Mouse (Mus musculus) kidney, embryonic 14.5 days (tissue): ENCODE data around the gene Lxn. TPM values are rescaled to one million over a fixed set of nuclear protein-coding genes. Genes with fewer than 3 reads are reported as not detected.

Source experiments
- ATAC-seq: fragments of 200-750 bp; cut with Nextera tagmentation; 2 replicates; pipeline ENCODE4 v1.8.0; 2017; ENCODE audit warnings: moderate number of reproducible peaks, mild to moderate bottlenecking, moderate TSS enrichment, moderate library complexity; ENCODE audit not compliant: low FRiP score, low TSS enrichment
- H3K27ac ChIP-seq: fragments of 300-500 bp; sonication (generic); 2 replicates; pipeline ENCODE4 v1.5.1; 2014; ENCODE audit warnings: low read depth, mild to moderate bottlenecking, low read length, moderate library complexity, mixed read lengths
- H3K27me3 ChIP-seq: fragments of 300-500 bp; sonication (generic); 2 replicates; pipeline ENCODE4 v1.6.1; 2014; ENCODE audit warnings: mild to moderate bottlenecking, low read length; ENCODE audit not compliant: control insufficient read depth, insufficient read depth
- H3K36me3 ChIP-seq: fragments of 300-500 bp; sonication (generic); 2 replicates; pipeline ENCODE4 v1.6.1; 2014; ENCODE audit warnings: low read length, mixed read lengths; ENCODE audit not compliant: control insufficient read depth, insufficient read depth
- H3K4me1 ChIP-seq: fragments of 300-500 bp; sonication (generic); 2 replicates; pipeline ENCODE4 v1.6.1; 2014; ENCODE audit warnings: low read length, mixed read lengths; ENCODE audit not compliant: control insufficient read depth, insufficient read depth
- H3K4me2 ChIP-seq: fragments of 300-500 bp; sonication (generic); replicated peaks from 2 replicates; pipeline ENCODE4 v1.6.1; 2014; ENCODE audit warnings: low read depth, mild to moderate bottlenecking, low read length
- H3K4me3 ChIP-seq: fragments of 300-500 bp; sonication (generic); 2 replicates; pipeline ENCODE4 v1.5.1; 2014; ENCODE audit warnings: mild to moderate bottlenecking, low read length
- H3K9ac ChIP-seq: fragments of 300-500 bp; sonication (generic); 2 replicates; pipeline ENCODE4 v1.6.1; 2014; ENCODE audit warnings: low read depth, mild to moderate bottlenecking, low read length, moderate library complexity
- H3K9me3 ChIP-seq: fragments of 300-500 bp; sonication (generic); 2 replicates; pipeline ENCODE4 v1.6.1; 2016; ENCODE audit warnings: low read length; ENCODE audit not compliant: control insufficient read depth
- WGBS: fragments of 180-500 bp; shearing (Covaris S2); extraction: QIAGEN DNeasy Blood & Tissue Kit; methylation state at CpG from one replicate; pipeline ENCODE4 v1.1.7; 2014; 5-methylcytosine and 5-hydroxymethylcytosine counted together
- polyA plus RNA-seq: library from polyadenylated mRNA; unstranded; fragments of >200 nt; fragmentation: Nextera tagmentation; extraction: Ambion mirVana; gene quantifications from 2 replicates; pipeline ENCODE4 v1.2.1, GENCODE M21; 2014

Lxn gene
- polyA plus RNA-seq, 1 experiment from 2014 or later = 68.8 TPM

DNA sequence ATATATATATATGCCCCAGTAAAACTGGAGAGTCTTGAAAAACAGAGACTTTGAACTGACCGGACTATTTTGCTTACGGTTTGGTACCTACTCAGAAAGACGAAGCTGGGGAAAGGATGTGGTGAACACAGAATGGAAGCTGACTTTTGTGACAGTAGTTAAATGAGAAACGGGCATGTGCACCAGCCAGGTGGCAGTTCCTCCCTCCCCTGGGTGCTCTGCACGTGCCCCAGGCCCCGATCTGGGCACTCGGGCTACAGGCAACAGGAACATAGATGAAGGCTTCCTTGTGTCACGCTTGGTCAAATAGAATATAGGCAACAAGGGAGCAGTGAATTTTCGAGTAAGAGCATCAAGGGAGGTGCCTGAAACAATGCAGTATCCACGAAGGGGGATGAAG, 32.6 kb upstream of the Lxn start:
- H3K4me2 ChIP-seq = no peak overlapping the region
- no peaks in the 10 kb centered on the region for H3K27me3 ChIP-seq
- H3K4me3 ChIP-seq = no peak overlapping the region
- no peak overlapping the region for H3K9ac ChIP-seq
- no peak for ATAC-seq
- H3K36me3 ChIP-seq = no peaks in the 10 kb centered on the region
- H3K4me1 ChIP-seq = no peaks in the 10 kb centered on the region
- 91% methylated on average over 10 of the region's 10 CpGs for WGBS
- no peak overlapping the region for H3K27ac ChIP-seq
- H3K9me3 ChIP-seq = no peaks in the 10 kb centered on the region

DNA sequence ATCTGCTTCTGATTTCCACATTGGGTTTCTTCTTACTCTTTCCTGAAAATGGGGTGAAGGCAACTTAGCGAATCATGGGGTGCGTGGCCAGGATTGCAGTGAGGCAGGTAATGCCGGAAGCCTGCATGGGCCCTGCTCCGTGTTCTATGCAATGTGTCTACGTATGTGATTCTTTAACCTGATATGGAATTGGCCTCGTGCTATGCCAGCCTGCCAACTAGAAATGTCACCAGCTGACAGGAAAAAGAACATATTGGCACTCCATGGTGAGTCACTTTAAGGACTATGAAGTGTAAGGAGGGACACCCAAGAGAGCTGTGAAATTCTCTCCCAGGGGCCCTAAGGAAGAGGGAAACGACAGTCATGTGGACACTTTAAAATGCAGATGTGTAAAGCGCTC, 29.4 kb upstream of the Lxn start:
- no peak overlapping the region for H3K4me2 ChIP-seq
- no peaks in the 10 kb centered on the region for H3K36me3 ChIP-seq
- 70% methylated on average over 8 of the region's 8 CpGs for WGBS
- H3K27me3 ChIP-seq = no peaks in the 10 kb centered on the region
- no peak overlapping the region for H3K9ac ChIP-seq
- H3K4me1 ChIP-seq = no peaks in the 10 kb centered on the region
- H3K4me3 ChIP-seq = no peak overlapping the region
- ATAC-seq = no peak
- H3K9me3 ChIP-seq = no peaks in the 10 kb centered on the region
- no peak overlapping the region for H3K27ac ChIP-seq

DNA sequence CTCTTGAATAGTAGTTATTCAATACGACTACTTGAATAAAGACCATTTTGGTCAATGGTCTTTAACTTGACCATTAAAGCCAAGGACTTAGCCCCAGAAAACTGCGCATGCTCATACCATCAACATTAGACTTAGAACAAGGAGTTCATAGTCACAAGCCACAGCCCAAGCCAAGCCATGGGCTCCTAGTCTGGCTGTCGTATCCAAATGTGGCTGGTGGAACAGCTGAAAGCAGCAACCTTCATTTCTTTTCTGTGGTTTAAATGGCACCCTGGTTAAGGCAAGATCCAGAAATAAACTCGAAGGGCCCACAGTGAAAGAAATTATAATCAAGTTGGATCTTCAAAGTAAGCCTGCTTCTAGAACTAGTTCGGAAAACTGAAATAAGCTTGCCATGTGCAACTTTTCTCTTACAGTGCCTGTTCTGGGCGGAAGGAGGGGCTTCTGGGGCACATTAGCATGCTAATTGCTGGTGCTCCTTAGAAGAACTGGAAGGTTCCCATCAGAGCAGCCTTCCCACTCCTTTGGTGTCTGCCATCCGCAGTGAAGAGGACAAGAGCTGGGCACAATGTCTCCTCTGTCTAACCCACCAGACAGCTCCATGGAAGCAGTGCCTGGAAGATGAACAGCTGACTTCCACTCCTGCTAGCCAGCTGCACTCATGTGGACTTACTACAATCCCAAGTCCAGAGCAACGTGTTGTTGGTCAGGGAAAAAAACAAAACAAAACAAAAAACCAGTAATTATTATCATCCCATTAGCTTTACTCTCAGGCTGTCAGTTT, 28.6 kb upstream of the Lxn start:
- Histone ChIP-seq H3K27me3 (no peaks in the 10 kb centered on the region), H3K4me3 (no peak overlapping the region), H3K4me2 (no peak overlapping the region), H3K4me1 (no peaks in the 10 kb centered on the region), H3K27ac (no peak overlapping the region), H3K9me3 (no peaks in the 10 kb centered on the region), H3K36me3 (no peaks in the 10 kb centered on the region), H3K9ac (no peak overlapping the region)
- ATAC-seq = no peak
- 82% methylated on average over 8 of the region's 8 CpGs for WGBS

DNA sequence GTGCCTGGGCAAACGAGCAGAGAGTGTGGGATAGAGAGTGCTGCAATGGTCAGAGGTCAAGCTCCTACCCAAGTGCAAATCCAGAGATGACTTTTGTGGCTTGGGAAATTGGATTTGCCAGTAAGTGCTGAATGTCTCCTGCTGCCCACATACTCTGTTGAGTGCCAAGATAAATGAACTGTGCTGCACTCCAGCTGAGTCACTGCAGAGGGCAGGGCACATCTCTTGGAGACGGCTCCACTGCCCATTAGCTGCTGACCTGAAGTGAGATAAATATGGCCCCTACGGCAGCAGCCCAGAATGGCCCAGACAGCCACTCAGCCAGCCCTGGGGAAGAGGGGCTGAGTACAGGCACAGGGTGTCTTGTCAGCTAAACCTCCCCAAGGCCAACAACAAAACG, 26.4 kb upstream of the Lxn start:
- WGBS = 44% methylated on average over 4 of the region's 4 CpGs

DNA sequence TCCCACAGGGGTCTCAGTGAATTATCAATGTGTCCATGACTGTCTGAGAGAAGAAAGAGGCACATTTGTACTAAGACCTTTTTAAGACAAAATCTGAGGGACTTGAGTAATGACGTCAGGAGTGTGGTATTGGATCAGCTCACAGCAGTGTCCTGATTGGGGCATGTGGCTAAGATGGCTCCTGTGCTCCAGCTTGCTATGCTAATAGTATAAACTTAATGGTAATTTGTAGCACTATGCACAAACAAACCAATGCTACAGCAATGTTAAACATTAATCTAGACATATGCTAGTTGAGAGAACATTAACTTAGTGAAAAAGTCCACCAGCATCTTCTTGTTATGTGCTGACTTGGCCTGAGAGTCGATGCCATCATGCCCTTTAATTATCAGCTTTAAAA, 21.5 kb upstream of the Lxn start:
- H3K27me3 ChIP-seq = no peaks in the 10 kb centered on the region
- H3K27ac ChIP-seq = no peak overlapping the region
- H3K9me3 ChIP-seq = no peaks in the 10 kb centered on the region
- no peak for ATAC-seq
- H3K4me2 ChIP-seq = no peak overlapping the region
- no peaks in the 10 kb centered on the region for H3K36me3 ChIP-seq
- H3K9ac ChIP-seq = no peak overlapping the region
- H3K4me1 ChIP-seq = no peaks in the 10 kb centered on the region
- no peak overlapping the region for H3K4me3 ChIP-seq
- 81% methylated on average over 2 of the region's 2 CpGs for WGBS

More for the DNA sequence above, 26.4 kb upstream of the Lxn start:
- Histone ChIP-seq H3K27me3 (no peaks in the 10 kb centered on the region), H3K9ac (no peak overlapping the region), H3K36me3 (no peaks in the 10 kb centered on the region), H3K27ac (no peak overlapping the region), H3K4me3 (no peak overlapping the region), H3K9me3 (no peaks in the 10 kb centered on the region), H3K4me1 (no peaks in the 10 kb centered on the region), H3K4me2 (no peak overlapping the region)
- ATAC-seq = no peak

DNA sequence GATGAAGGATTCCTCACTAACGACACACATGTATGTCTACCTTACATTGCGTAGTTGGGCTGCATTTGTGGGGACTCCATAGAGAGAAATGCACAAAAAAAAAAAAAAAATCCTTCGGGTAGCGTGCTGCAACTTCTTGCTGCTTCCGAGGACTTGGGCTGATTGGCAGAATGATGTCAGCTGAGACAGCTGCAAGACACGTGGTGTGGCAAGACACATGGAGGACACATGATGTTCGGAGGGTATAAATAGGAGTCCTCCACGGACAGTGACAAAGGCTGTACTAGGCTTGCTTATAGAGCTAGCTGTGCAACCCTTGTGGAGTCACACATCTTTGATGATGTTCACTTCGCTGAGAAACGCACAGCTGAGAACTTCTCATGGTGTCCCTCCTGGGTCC, 18.7 kb upstream of the Lxn start:
- H3K4me1 ChIP-seq = no peaks in the 10 kb centered on the region
- no peaks in the 10 kb centered on the region for H3K27me3 ChIP-seq
- no peak overlapping the region for H3K9ac ChIP-seq
- no peak overlapping the region for H3K27ac ChIP-seq
- H3K4me2 ChIP-seq = no peak overlapping the region
- no peak for ATAC-seq
- H3K4me3 ChIP-seq = no peak overlapping the region
- WGBS = 92% methylated on average over 10 of the region's 10 CpGs
- H3K9me3 ChIP-seq = no peaks in the 10 kb centered on the region
- 0 out of 2 replicates have a peak, but pooled peaks cover 4% of the 10 kb centered on the region for H3K36me3 ChIP-seq

DNA sequence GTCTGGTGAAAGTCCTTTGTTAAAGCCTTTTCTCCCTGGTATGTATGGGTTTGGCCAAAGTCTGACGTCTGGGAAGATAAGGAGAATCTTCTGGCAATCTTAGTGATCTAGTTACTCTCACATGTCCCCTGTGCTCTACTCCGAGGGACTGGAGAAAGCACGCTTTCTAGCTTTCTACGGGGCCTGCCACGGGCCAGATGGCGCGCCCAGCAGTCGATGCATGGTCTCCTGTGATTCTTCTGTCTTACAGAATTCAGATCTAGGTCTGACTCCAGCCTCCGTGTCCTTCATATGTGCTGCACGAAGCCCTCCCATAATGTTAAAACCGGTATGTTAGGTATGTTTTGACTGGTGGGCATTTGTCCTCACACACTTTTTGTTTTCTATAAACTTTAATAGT, 16.1 kb upstream of the Lxn start:
- no peak overlapping the region for H3K4me2 ChIP-seq
- H3K9me3 ChIP-seq = no peaks in the 10 kb centered on the region
- ATAC-seq = no peak
- peaks cover 18% of the 10 kb centered on the region; the same call in 1 of the 2 replicates for H3K36me3 ChIP-seq
- WGBS = 92% methylated on average over 11 of the region's 11 CpGs
- no peaks in the 10 kb centered on the region for H3K4me1 ChIP-seq
- H3K27ac ChIP-seq = no peak overlapping the region
- H3K4me3 ChIP-seq = no peak overlapping the region
- H3K9ac ChIP-seq = no peak overlapping the region
- H3K27me3 ChIP-seq = no peaks in the 10 kb centered on the region

DNA sequence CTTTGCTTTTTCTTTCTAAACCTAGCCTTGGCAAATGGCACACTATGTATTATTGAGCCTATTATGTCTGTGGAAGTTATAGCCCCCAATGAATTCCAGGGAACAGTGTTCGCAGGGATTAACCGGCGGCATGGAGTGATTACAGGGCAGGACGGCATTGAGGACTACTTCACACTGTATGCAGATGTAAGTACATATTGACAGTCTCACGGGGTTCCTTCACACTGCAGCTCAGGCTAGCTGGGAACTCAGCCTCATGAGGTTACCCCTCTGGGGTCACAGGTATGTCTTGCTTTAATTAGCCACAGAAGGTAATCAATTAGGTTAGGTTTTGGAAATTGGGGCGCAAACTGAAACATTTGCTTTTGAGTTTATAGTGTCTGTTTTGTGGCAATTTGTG, 9.7 kb upstream of the Lxn start:
- H3K9ac ChIP-seq = no peak overlapping the region
- H3K9me3 ChIP-seq = no peaks in the 10 kb centered on the region
- WGBS = 96% methylated on average over 6 of the region's 6 CpGs
- H3K4me1 ChIP-seq = no peaks in the 10 kb centered on the region
- no peak for ATAC-seq
- H3K27me3 ChIP-seq = no peaks in the 10 kb centered on the region
- no peak overlapping the region for H3K27ac ChIP-seq
- H3K4me2 ChIP-seq = no peak overlapping the region
- H3K36me3 ChIP-seq = peaks cover 34% of the 10 kb centered on the region; the same call in 1 of the 2 replicates
- no peak overlapping the region for H3K4me3 ChIP-seq

DNA sequence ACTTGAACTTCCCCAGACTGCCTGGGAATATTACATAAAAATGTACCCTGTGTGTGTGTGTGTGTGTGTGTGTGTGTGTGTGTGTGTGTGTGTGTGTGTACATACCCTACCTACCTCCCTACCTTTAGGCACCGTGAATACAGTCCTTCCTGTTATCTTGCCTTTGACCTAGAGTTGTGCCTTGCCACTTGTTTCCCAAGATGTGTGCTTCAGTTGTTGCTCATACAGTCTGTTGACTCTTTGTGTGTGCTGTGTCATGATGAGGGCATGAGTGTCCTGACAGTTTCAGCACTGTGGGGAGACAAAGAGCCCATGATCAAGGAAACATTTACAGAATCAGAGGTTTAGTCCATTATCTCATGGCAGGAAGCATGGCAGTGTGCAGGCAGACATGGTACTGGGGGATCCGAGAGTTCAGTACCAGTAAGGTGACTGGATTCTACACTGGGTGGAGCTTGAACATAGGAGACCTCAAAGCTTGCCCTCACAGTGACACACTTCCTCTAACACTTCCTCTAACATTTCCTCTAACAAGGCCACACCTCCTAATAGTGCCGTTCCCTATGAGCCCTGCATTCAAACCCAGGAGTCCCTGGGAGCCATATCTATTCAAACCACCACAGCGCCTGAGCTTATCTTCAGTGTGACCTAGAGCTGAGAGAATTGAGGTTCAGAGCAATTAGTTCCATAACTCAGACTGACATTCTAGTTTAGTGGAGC, 7.8 kb upstream of the Lxn start:
- no peaks in the 10 kb centered on the region for H3K4me1 ChIP-seq
- H3K9ac ChIP-seq = no peak overlapping the region
- ATAC-seq = no peak
- 88% methylated on average over 4 of the region's 4 CpGs for whole genome bisulfite sequencing
- H3K36me3 ChIP-seq = peaks cover 35% of the 10 kb centered on the region; the same call in 1 of the 2 replicates
- no peak overlapping the region for H3K4me3 ChIP-seq
- no peak overlapping the region for H3K27ac ChIP-seq
- no peak overlapping the region for H3K4me2 ChIP-seq
- H3K27me3 ChIP-seq = no peaks in the 10 kb centered on the region
- no peaks in the 10 kb centered on the region for H3K9me3 ChIP-seq
